ENCODE assay signal across 10 mouse cellular contexts in genomic region chr2:42007606-42008005, GRCm38 (mm10).
A peak's percentile ranks its signal among the peaks of the same experiment; 100 is the strongest.
DNase-seq lines count a peak whose midpoint lies in the region; ATAC-seq lines count a peak whose summit lies in the region.
"Had no signal": no experiment of that assay in that cellular context is flagged by ENCODE, and none has a peak within 500 bp of the region (broad histone marks: within the 10 kb centered on the region; RNA-seq: fewer than 3 reads in every experiment).

No protein-coding gene starts in this region.

- intact Hi-C loops in left cerebral cortex, postnatal 14 days (cut with DNase I): no loop called here

- H3K27me3 ChIP-seq in hindbrain, embryonic 12.5 days: no peaks in the 10 kb centered on the region
- H3K27me3 ChIP-seq in hindbrain, embryonic 13.5 days: no peaks in the 10 kb centered on the region
- H3K27me3 ChIP-seq in hindbrain, embryonic 14.5 days (ENCODE audit: control insufficient read depth, insufficient read depth, low read length): no peaks in the 10 kb centered on the region
- H3K27me3 ChIP-seq: limb, embryonic 13.5 days had no signal

- H3K9ac ChIP-seq in hindbrain, embryonic 12.5 days: no peak overlapping the region
- no peak overlapping the region for H3K9ac ChIP-seq in hindbrain, embryonic 13.5 days
- H3K9ac ChIP-seq in hindbrain, embryonic 14.5 days: no peak overlapping the region
- H3K9ac ChIP-seq: limb, embryonic 13.5 days had no signal

- H3K9me3 ChIP-seq in hindbrain, embryonic 12.5 days (replicated peaks): no peaks in the 10 kb centered on the region
- no peaks in the 10 kb centered on the region for H3K9me3 ChIP-seq in hindbrain, embryonic 13.5 days
- no peaks in the 10 kb centered on the region for H3K9me3 ChIP-seq in hindbrain, embryonic 14.5 days (ENCODE audit: control insufficient read depth, low read length)
- H3K9me3 ChIP-seq: limb, embryonic 13.5 days had no signal

- no peak overlapping the region for H3K4me3 ChIP-seq in hindbrain, embryonic 12.5 days
- no peak overlapping the region for H3K4me3 ChIP-seq in hindbrain, embryonic 13.5 days
- no peak overlapping the region for H3K4me3 ChIP-seq in hindbrain, embryonic 14.5 days (replicated peaks; ENCODE audit: low read length)
- H3K4me3 ChIP-seq: limb, embryonic 13.5 days had no signal

- no peaks in the 10 kb centered on the region for H3K4me1 ChIP-seq in hindbrain, embryonic 12.5 days
- H3K4me1 ChIP-seq in hindbrain, embryonic 13.5 days (replicated peaks): peaks cover 4% of the 10 kb centered on the region; the same call in 1 of the 2 replicates
- H3K4me1 ChIP-seq in hindbrain, embryonic 14.5 days (replicated peaks; ENCODE audit: control insufficient read depth, insufficient read depth, low read length): no peaks in the 10 kb centered on the region
- H3K4me1 ChIP-seq: limb, embryonic 13.5 days had no signal

- peak; percentile 44 for DNase-seq in hindbrain, embryonic 14.5 days (ENCODE audit: low spot score)
- DNase-seq in left cerebral cortex, postnatal 14 days (ENCODE audit: low spot score in 2 of 2): peak; percentile 34 to 70
- peak; percentile 72 for DNase-seq in telencephalon, adult 2 months (ENCODE audit: low read depth, low spot score)
- no peak for DNase-seq in heart, adult 11 months
- DNase-seq in adipocyte (ENCODE audit: low spot score): no peak
- DNase-seq: gastrocnemius, postnatal 10 days; lung, postnatal 4 days had no signal

- no peak overlapping the region for H3K27ac ChIP-seq in hindbrain, embryonic 12.5 days
- H3K27ac ChIP-seq in hindbrain, embryonic 13.5 days: no peak overlapping the region
- no peak overlapping the region for H3K27ac ChIP-seq in hindbrain, embryonic 14.5 days
- H3K27ac ChIP-seq: limb, embryonic 13.5 days had no signal

- peak; percentile 58; the same call in 1 of the 2 replicates for ATAC-seq in hindbrain, embryonic 12.5 days (ENCODE audit: low FRiP score)
- no peak for ATAC-seq in hindbrain, embryonic 13.5 days (ENCODE audit: low FRiP score)
- peak; percentile 69; the same call in 1 of the 2 replicates for ATAC-seq in hindbrain, embryonic 14.5 days (ENCODE audit: low FRiP score)

- no peak overlapping the region for H3K4me2 ChIP-seq in hindbrain, embryonic 12.5 days (replicated peaks)
- H3K4me2 ChIP-seq in hindbrain, embryonic 13.5 days: no peak overlapping the region
- H3K4me2 ChIP-seq in hindbrain, embryonic 14.5 days (replicated peaks): no peak overlapping the region
- H3K4me2 ChIP-seq: limb, embryonic 13.5 days had no signal

- WGBS in hindbrain, embryonic 12.5 days: 38% methylated on average over 3 of the region's 3 CpGs
- 54% methylated on average over 3 of the region's 3 CpGs for WGBS in hindbrain, embryonic 13.5 days
- 46% methylated on average over 3 of the region's 3 CpGs for WGBS in hindbrain, embryonic 14.5 days

- no peaks in the 10 kb centered on the region for H3K36me3 ChIP-seq in hindbrain, embryonic 12.5 days
- no peaks in the 10 kb centered on the region for H3K36me3 ChIP-seq in hindbrain, embryonic 13.5 days
- no peaks in the 10 kb centered on the region for H3K36me3 ChIP-seq in hindbrain, embryonic 14.5 days (replicated peaks; ENCODE audit: control insufficient read depth, insufficient read depth)
- H3K36me3 ChIP-seq: limb, embryonic 13.5 days had no signal

Comparison
In these comparisons a context has a peak if more than half of its experiments do, and no peak if none do; other contexts are left out.
1. DNase-seq: peak in hindbrain, embryonic 14.5 days (single experiment), left cerebral cortex, postnatal 14 days (2 of 2) and telencephalon, adult 2 months (single experiment); none in heart, adult 11 months (single experiment) and adipocyte (single experiment).